Mouse (Mus musculus): ENCODE data around the gene Nme2. TPM values are rescaled to one million over a fixed set of nuclear protein-coding genes. Genes with fewer than 3 reads are reported as not detected.

The Nme2 gene
- polyA plus RNA-seq, 1 experiment from 2014 or later, result 300 TPM

DNA sequence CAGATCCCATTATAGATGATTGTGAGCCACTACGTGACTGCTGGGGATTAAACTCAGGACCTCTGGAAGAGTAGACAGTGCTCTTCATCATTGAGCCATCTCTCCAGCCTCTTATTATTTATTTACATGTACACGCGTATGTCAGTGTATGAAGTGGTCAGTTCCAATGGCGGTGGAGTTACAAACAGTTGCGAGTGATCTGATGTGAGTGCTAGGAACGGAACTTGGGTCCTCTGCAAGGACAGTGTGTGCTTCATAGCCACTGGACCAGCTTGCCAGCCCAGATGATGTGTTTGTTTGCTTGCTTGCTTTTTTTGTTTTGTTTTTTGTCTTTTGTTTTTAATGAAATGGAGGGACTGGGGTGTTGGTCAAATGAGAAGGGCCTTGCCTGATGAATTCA lies 13.1 kb upstream of the Nme2 start:
- Histone ChIP-seq H3K27ac (ENCODE audit: low read length) (no peak overlapping the region), H3K27me3 (replicated peaks; ENCODE audit: control insufficient read depth, insufficient read depth, low read length) (no peaks in the 10 kb centered on the region), H3K9ac (ENCODE audit: low read depth, low read length) (no peak overlapping the region), H3K4me2 (ENCODE audit: low read depth, low read length) (no peak overlapping the region), H3K4me3 (ENCODE audit: low read length) (no peak overlapping the region), H3K36me3 (ENCODE audit: control insufficient read depth, insufficient read depth, low read length) (peaks cover 8% of the 10 kb centered on the region), H3K4me1 (ENCODE audit: control insufficient read depth, insufficient read depth, low read length) (peaks cover 3% of the 10 kb centered on the region), H3K9me3 (ENCODE audit: control insufficient read depth, low read length) (no peaks in the 10 kb centered on the region)
- 92% methylated on average over 6 of the region's 6 CpGs for WGBS
- ATAC-seq, result no peak

DNA sequence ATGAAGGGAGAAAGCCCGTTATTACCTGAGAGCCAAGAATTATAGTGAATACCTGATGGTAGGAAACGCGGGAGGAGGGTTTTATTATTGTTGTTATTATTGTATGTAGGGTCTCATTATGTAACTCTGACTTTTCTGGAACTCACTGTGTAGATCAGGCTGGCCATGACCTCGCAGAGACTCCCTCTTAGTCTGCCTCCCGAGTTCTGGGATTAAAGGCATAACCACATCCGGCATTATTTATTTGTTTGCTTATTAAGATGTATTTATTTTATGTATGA lies 12.7 kb upstream of the Nme2 start:
- no peak for ATAC-seq
- peak overlapping the region; percentile 46 for H3K4me2 ChIP-seq (ENCODE audit: low read depth, low read length)
- peaks cover 3% of the 10 kb centered on the region for H3K4me1 ChIP-seq (ENCODE audit: control insufficient read depth, insufficient read depth, low read length)
- H3K9me3 ChIP-seq (ENCODE audit: control insufficient read depth, low read length), result no peaks in the 10 kb centered on the region
- H3K27ac ChIP-seq (ENCODE audit: low read length), result peak overlapping the region; percentile 35
- peak overlapping the region; percentile 54 for H3K9ac ChIP-seq (ENCODE audit: low read depth, low read length)
- 39% methylated on average over 6 of the region's 6 CpGs for WGBS
- H3K27me3 ChIP-seq (replicated peaks; ENCODE audit: control insufficient read depth, insufficient read depth, low read length), result no peaks in the 10 kb centered on the region
- H3K4me3 ChIP-seq (ENCODE audit: low read length), result peak overlapping the region; percentile 76
- H3K36me3 ChIP-seq (ENCODE audit: control insufficient read depth, insufficient read depth, low read length), result peaks cover 8% of the 10 kb centered on the region

GRCm38 (mm10) chr11:93968005-93968847 lies 12.2 kb upstream of the Nme2 start, which contains the start of the genes Gm20390 and Nme1:
TSS of gene Gm20390 (minus strand) at chr11:93968293.
TSS of gene Nme1 (minus strand) at chr11:93968521.
- Histone ChIP-seq H3K9ac (ENCODE audit: low read depth, low read length) (peak within 1 kb of the TSS; percentile 73), H3K27ac (ENCODE audit: low read length) (peak within 1 kb of the TSS; percentile 63), H3K27me3 (replicated peaks; ENCODE audit: control insufficient read depth, insufficient read depth, low read length) (no peaks in the 10 kb centered on the region), H3K36me3 (ENCODE audit: control insufficient read depth, insufficient read depth, low read length) (peaks cover 8% of the 10 kb centered on the region), H3K9me3 (ENCODE audit: control insufficient read depth, low read length) (no peaks in the 10 kb centered on the region), H3K4me2 (ENCODE audit: low read depth, low read length) (peak within 1 kb of the TSS; percentile 72), H3K4me3 (ENCODE audit: low read length) (peak within 1 kb of the TSS; percentile 76), H3K4me1 (ENCODE audit: control insufficient read depth, insufficient read depth, low read length) (peaks cover 3% of the 10 kb centered on the region)
- WGBS, result under 1% methylated on average over 40 of the region's 40 CpGs
- ATAC-seq, result peak; percentile 97

DNA sequence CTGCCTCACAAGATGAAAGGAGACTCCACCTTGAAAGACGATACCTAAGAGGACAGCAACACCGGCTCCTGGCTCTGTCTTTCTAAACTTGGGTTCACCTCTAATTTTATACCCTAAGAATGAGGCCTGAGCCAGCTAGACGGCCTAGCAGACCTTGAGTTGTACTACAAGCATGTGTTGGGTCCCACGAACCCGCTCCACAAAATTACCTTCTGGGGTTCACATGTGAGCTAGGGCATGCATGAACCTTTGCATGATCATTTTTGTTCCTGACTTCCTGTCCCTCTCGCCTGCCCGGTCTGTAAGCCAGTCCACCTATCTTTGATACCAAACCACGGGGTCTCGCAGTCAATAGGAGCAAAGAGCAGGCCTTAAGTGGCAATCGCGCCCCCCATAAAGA lies 11.3 kb upstream of the Nme2 start:
- Histone ChIP-seq H3K27ac (ENCODE audit: low read length) (peak overlapping the region; percentile 63), H3K9ac (ENCODE audit: low read depth, low read length) (peak overlapping the region; percentile 73), H3K36me3 (ENCODE audit: control insufficient read depth, insufficient read depth, low read length) (peaks cover 8% of the 10 kb centered on the region), H3K4me2 (ENCODE audit: low read depth, low read length) (peak overlapping the region; percentile 72), H3K9me3 (ENCODE audit: control insufficient read depth, low read length) (no peaks in the 10 kb centered on the region), H3K27me3 (replicated peaks; ENCODE audit: control insufficient read depth, insufficient read depth, low read length) (no peaks in the 10 kb centered on the region), H3K4me3 (ENCODE audit: low read length) (peak overlapping the region; percentile 76), H3K4me1 (ENCODE audit: control insufficient read depth, insufficient read depth, low read length) (peaks cover 3% of the 10 kb centered on the region)
- 3% methylated on average over 11 of the region's 11 CpGs for WGBS
- ATAC-seq, result peak; percentile 17; the same call in 1 of the 2 replicates

- 87% methylated on average over 6 of the region's 6 CpGs for WGBS
- Histone ChIP-seq H3K36me3 (ENCODE audit: control insufficient read depth, insufficient read depth, low read length) (peaks cover 8% of the 10 kb centered on the region), H3K9me3 (ENCODE audit: control insufficient read depth, low read length) (no peaks in the 10 kb centered on the region), H3K9ac (ENCODE audit: low read depth, low read length) (no peak overlapping the region), H3K4me2 (ENCODE audit: low read depth, low read length) (no peak overlapping the region), H3K4me3 (ENCODE audit: low read length) (no peak overlapping the region), H3K4me1 (ENCODE audit: control insufficient read depth, insufficient read depth, low read length) (peaks cover 3% of the 10 kb centered on the region), H3K27ac (ENCODE audit: low read length) (no peak overlapping the region), H3K27me3 (replicated peaks; ENCODE audit: control insufficient read depth, insufficient read depth, low read length) (no peaks in the 10 kb centered on the region)
- no peak for ATAC-seq
Measured at GRCm38 (mm10) chr11:93965391-93965790, 9.3 kb upstream of the Nme2 start.

DNA sequence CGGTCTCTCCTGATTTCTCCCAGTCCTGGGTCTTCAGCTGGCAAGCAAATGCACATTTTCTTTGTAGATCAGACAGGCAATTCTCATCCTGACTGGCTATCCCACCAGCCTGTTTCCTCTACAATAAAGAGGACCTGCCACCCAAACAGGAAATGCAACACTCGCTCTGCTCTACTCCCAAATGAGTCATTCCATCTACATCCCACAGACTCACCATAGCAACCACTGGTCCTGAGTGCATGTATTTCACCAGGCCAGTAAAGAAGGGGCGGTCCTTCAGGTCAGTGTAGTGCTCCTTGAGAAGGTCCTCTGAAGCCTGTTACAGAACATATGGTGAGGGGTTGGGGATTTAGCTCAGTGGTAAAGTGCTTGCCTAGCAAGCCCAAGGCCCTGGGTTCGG lies 7.0 kb upstream of the Nme2 start:
- Histone ChIP-seq H3K27ac (ENCODE audit: low read length) (no peak overlapping the region), H3K4me1 (ENCODE audit: control insufficient read depth, insufficient read depth, low read length) (no peaks in the 10 kb centered on the region), H3K9ac (ENCODE audit: low read depth, low read length) (no peak overlapping the region), H3K27me3 (replicated peaks; ENCODE audit: control insufficient read depth, insufficient read depth, low read length) (no peaks in the 10 kb centered on the region), H3K9me3 (ENCODE audit: control insufficient read depth, low read length) (no peaks in the 10 kb centered on the region), H3K4me3 (ENCODE audit: low read length) (no peak overlapping the region), H3K4me2 (ENCODE audit: low read depth, low read length) (no peak overlapping the region), H3K36me3 (ENCODE audit: control insufficient read depth, insufficient read depth, low read length) (peaks cover 12% of the 10 kb centered on the region)
- no peak for ATAC-seq
- WGBS, result 84% methylated on average over 4 of the region's 4 CpGs

GRCm38 (mm10) chr11:93961482-93961881 lies 5.4 kb upstream of the Nme2 start:
- Histone ChIP-seq H3K9me3 (ENCODE audit: control insufficient read depth, low read length) (no peaks in the 10 kb centered on the region), H3K4me2 (ENCODE audit: low read depth, low read length) (no peak overlapping the region), H3K36me3 (ENCODE audit: control insufficient read depth, insufficient read depth, low read length) (peaks cover 12% of the 10 kb centered on the region), H3K9ac (ENCODE audit: low read depth, low read length) (no peak overlapping the region), H3K4me3 (ENCODE audit: low read length) (no peak overlapping the region), H3K27ac (ENCODE audit: low read length) (no peak overlapping the region), H3K27me3 (replicated peaks; ENCODE audit: control insufficient read depth, insufficient read depth, low read length) (no peaks in the 10 kb centered on the region), H3K4me1 (ENCODE audit: control insufficient read depth, insufficient read depth, low read length) (peaks cover 5% of the 10 kb centered on the region)
- no peak for ATAC-seq
- WGBS, result 82% methylated on average over 6 of the region's 6 CpGs

DNA sequence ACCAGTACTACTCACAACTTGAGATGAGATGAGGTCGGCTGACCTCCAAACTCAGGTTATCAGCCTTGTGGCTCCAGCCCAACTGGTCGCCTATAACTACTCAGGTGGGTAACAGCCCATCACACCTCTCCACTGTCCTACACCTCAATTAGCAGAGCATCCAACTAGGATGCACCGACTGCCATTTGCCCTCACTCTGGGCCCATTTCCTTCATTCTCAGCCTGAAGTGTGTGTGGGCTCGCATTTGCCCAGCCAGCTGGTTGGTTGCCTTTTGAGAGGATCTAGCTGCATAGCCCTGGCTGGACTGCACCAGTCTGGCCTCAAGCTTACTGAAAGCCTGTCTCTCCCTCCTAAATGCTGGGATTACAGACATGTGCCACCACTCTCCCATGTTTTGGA lies 1.7 kb upstream of the Nme2 start:
- H3K4me3 ChIP-seq (ENCODE audit: low read length), result no peak overlapping the region
- 80% methylated on average over 4 of the region's 4 CpGs for WGBS
- no peak overlapping the region for H3K4me2 ChIP-seq (ENCODE audit: low read depth, low read length)
- H3K27me3 ChIP-seq (replicated peaks; ENCODE audit: control insufficient read depth, insufficient read depth, low read length), result no peaks in the 10 kb centered on the region
- ATAC-seq, result no peak
- H3K9me3 ChIP-seq (ENCODE audit: control insufficient read depth, low read length), result no peaks in the 10 kb centered on the region
- no peak overlapping the region for H3K27ac ChIP-seq (ENCODE audit: low read length)
- peaks cover 14% of the 10 kb centered on the region for H3K4me1 ChIP-seq (ENCODE audit: control insufficient read depth, insufficient read depth, low read length)
- H3K9ac ChIP-seq (ENCODE audit: low read depth, low read length), result no peak overlapping the region
- H3K36me3 ChIP-seq (ENCODE audit: control insufficient read depth, insufficient read depth, low read length), result peaks cover 5% of the 10 kb centered on the region

DNA sequence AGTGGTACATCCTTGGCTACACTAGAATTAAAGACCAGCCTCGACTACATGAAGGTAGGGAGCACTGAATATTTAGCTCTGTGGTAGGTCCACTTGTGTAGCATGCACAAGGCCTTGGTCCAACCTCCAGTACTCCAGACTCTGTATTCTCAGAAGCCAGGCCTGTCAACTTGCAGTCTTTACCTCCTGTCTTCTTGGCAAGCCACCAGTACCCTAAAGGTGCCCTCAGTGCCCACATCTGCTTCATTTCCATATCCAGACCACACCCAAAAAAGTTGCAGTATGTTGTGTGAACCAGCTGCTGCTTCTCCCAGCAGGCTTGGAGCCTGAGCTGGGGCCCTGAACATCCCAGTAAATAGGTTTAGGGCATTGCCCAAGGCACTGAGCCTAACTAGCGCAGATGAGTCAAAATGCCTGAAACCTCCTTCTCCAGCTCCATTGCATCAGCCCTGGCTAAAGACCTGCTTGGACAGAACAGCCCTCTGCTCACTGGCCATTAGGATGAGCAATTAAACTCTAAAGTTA lies 1.0 kb upstream of the Nme2 start:
- no peak overlapping the region for H3K27ac ChIP-seq (ENCODE audit: low read length)
- peaks cover 19% of the 10 kb centered on the region for H3K4me1 ChIP-seq (ENCODE audit: control insufficient read depth, insufficient read depth, low read length)
- H3K4me3 ChIP-seq (ENCODE audit: low read length), result no peak overlapping the region
- H3K36me3 ChIP-seq (ENCODE audit: control insufficient read depth, insufficient read depth, low read length), result peaks cover 8% of the 10 kb centered on the region
- H3K4me2 ChIP-seq (ENCODE audit: low read depth, low read length), result no peak overlapping the region
- H3K27me3 ChIP-seq (replicated peaks; ENCODE audit: control insufficient read depth, insufficient read depth, low read length), result no peaks in the 10 kb centered on the region
- ATAC-seq, result no peak
- H3K9me3 ChIP-seq (ENCODE audit: control insufficient read depth, low read length), result no peaks in the 10 kb centered on the region
- 83% methylated on average over 2 of the region's 2 CpGs for WGBS
- H3K9ac ChIP-seq (ENCODE audit: low read depth, low read length), result 0 out of 2 replicates have a peak overlapping the region, but pooled peaks have one; percentile 81
